Mouse (Mus musculus) thymus, postnatal 10 days (tissue): ENCODE results near the gene Nhsl2.

Experiments
- DNase-seq, 2 experiments: peaks; one replicate each; pipeline ENCODE4 v3.0.0; 2021; ENCODE audit warnings: low spot score in 2 of 2

Nhsl2 gene

DNA sequence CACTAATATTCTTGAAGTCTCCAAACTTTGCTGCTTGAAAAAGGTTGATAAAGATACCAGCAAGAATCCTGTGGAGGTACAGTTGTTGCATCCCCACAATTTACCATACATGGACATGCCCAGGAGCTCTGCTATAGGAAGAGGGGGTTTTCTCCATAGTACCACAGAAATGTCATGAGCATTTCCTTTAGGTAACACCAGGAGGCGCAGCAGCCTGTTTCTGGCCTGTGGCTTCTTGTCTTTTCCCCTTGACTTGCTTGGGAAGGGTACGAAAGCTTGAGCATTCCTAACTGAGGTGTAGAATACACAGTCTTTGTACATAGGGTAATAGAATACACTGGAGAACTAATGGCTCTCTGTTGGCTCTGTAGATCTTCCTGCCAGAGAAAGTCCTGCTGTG, 132.3 kb downstream of the Nhsl2 start:
- no peak for DNase-seq

DNA sequence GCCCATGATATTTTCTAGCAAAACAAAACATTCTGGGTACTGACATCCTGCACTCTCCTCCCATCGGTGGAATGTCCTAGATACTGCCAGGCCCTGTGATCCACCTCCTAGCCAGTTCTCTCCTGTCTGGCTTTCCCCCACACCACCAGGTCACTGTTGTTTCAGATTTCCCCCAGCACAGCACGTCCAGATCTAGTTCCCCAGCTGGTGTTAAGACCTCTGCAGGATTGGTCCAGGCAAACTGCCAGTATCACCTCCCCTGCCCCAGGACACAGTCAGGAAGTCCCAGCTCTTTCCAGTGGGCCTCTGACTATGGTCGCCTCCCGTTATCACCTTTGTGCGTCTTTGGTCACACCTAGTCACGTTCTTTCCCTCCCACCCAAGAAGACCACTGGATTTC, 134.5 kb downstream of the Nhsl2 start:
- DNase-seq = no peak

DNA sequence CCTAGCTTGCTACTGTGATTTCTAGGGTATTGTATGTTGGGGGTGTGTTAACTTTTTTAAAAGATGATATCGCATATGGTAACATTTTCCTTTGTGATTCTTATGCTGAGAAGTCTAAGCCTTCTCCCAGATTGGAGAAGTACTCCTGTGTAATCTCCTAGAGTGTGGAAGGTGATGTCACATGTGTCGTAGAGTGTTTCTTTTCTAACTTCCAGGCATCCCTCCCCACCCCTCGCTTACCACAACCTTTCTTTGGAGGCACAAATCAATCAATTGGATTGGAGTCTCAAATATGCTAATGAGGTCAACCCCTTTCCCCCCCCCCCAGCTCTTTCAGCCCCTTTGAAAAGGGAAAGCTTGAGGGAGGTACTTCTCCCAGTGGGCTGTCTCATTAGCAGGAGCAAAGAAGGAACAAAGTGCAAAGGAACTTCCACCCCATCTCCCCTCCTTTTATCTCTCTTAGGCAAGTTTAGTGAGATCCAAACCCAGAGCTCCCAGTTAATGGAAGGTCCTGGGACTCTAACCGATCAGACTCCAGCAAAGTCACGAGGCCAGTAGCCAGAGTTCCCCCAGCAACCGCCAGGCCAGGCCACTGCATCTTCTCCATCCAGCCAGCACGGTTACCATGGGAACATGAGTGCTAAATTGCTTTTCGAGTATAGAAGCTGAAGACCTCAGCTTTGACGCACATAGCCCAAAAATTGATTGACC, 137.6 kb downstream of the Nhsl2 start:
- no peak for DNase-seq

DNA sequence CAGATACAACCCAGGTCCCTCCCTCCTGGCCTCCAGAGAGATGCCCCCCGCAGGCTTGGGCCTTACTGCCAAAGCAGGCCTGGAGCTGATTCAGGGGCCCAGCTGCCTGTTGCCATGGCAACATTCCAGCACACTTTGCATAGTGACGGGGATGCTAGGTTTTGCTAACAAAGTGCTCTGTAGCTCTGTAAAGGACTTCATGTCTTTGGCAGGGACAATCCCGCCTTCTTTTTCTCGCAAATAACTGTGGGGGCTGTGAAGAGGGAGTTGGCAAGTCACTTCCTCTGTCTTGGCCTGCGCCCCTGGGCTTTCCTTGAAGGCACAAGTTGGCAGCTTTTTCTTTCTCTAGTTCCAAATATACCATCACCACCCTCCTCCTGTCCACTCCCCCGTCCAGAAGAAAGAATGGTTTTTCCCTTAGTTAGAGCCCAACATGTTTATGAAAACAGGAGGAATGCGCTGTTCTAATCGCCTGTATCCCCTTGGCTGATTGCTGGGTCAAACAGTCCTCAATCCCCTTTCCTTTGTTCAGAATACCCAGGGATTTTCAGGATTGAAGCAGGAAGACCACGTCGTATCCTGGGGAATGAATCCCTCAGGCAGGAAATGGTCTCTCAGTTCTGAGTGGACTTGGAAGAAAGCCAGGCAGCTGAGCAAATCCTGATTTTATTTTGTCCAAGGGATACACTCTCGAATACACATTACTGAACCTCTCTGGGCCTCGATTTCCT, 144.8 kb downstream of the Nhsl2 start:
- no peak for DNase-seq

DNA sequence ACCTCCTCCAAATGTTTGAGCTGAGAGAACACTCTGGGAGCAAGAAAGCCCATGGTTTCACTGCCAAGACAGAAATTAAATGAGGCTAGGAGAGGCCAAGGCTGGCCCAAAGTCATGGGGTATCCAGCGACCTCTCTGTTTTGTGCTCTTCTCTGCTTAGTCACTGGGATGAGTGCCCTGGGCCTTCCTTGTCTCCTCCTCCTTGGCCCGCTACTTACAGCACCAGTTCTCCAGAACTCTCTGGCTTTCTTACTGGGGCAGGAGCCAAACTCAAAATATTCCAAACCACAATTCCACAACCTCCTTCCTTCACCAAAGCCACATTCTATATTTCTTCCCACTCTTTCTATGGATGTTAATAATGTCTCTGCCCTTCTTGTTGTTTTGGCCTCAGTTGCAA, 147.5 kb downstream of the Nhsl2 start:
- no peak for DNase-seq

DNA sequence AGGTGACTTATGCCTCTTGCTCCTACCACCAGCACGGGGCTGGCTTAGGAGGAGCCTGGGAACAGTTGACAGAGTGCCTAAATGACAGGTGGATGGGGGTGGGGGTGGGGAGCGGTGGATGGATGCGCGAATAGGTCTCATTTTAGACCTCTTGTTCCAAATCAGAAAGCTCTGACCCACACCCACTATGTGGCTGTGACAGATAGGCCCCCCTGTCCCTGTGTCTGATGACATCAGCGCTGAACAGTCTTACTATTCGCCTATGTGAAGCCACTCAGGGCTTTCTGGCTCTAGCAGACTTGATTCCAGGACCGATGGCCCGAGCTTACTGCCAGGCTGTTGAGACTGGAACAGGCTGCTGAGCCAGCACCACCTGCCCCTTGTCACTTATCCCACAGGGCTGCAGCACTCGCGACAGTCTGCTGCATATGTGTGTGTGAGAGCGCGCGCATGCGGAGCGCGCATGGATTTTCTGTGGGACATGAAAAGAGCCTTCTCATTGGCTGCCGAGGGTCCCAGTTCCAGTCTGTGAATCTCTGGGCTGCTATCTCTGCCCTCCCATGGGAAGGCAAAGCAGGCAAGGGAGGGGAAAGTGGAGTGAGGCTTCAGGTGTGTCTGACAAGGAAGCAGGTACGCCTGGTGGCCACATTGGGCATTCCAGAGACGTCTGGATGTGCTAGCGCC, 154.6 kb downstream of the Nhsl2 start:
- no peak for DNase-seq

DNA sequence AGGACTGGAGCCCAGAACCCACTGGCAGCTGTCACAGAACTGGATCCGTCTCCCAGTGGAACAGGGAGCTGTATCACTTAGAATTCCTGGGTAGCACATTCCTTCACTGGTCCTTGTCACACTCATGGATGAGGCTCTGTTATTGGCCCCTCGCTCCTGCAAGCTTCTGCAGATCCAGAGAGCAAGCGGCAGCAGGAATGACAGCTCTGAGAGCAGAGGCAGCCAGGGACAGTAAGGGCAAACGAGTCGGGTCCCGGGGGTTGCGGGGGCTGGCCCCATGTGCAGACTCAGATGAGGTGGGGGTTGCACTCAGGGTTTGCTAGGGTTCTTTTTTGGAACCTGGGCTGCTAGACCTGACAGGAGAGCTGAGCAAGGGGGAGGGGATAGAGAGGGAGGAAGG, 155.2 kb downstream of the Nhsl2 start:
- no peak for DNase-seq

DNA sequence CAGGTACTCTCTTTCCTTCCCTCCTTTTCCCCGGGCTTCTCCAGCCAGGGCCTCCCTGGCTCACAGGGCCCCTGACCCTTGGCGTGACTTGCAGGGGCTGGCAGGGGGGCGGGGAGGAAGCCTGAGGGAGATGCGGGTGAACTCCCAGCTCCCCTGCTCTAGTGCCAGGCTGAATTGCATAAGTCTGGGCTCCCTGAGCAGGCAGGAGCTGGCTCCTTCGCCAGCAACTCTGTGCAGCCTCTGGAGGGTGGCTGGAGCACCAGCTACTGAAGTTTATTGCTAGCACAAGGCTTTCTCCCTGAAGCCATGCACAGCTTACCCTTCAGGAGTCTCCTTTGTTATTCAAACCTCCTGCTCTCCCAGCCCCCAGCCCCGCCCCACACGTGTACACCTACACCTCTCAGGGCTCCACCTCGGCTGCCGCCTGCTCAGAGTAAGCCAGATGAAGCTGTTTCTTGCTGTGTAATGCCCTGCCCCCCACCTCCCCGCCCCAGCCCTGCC, 156.0 kb downstream of the Nhsl2 start:
- no peak for DNase-seq

DNA sequence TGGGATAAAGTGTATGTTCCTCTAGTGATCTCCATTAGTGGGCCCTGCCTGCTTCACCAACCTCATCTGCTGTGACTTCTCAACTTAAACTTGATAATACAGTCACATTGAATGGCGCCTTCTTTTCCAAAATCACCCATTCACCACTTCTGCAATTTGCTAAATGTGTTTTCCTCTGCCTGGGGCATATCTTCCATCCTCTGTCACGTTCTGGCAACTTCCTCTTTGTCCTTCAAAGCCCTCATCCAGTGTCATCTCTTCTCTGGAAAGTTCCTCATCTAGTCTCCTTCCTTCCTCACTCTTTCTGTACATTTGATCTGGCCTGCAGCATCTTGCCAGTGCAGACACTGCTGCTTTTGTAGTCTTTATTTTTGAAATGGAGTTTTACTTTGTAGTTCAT, 158.8 kb downstream of the Nhsl2 start:
- no peak for DNase-seq

DNA sequence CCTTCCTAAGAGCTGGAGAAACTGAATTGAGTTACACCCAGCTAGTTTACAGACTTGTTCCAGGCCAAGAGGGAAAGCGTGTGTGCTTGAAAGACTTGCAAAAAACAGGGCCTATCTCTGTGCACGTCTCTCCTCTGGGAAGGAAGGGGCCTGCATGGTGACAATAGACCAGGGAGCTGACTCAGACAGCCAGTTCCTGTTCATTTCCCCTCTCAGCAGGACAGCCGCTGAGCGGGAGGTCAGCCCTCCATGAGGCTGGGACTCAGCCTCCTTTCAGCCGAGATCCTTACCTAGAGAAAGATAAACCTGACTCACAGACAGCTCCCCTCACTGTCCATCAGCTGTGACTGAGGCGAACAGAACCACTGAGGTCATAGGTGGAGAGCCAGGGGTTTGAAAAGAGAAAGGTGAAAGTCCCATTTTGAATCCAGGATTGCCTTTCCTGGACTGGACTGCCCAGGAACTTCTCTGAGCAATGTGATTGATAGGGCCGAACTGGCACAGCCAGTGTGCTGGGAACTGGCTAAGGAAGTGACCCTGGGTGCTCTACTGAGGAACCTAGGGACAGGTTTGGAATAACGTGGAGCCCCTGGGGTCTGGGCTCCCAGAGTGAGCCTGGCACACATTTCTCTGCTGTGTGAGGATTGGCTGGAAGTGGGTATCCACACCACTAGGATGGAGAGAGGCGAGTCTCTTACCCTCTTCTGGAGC, 168.2 kb downstream of the Nhsl2 start:
- DNase-seq = no peak

DNA sequence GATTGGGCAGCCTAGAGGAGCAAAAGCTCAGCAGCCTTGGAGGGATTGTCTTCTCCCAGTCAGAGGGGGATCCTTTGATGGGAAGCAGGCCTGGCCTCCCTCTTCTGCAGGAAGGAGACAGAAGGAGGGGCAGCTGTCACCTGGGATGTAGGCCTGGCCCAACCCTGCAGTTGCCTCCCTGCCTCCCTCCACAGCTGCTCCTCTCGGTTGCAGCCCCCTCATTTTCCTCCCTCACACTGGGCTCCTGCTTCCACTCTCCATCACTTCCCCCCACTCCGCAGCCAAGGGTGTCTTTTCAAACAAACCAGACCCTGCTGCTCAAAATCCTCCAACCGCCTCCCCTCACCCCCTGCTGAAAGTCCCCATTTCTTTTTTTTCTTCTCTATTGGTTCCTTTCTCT, 169.7 kb downstream of the Nhsl2 start:
- no peak for DNase-seq

DNA sequence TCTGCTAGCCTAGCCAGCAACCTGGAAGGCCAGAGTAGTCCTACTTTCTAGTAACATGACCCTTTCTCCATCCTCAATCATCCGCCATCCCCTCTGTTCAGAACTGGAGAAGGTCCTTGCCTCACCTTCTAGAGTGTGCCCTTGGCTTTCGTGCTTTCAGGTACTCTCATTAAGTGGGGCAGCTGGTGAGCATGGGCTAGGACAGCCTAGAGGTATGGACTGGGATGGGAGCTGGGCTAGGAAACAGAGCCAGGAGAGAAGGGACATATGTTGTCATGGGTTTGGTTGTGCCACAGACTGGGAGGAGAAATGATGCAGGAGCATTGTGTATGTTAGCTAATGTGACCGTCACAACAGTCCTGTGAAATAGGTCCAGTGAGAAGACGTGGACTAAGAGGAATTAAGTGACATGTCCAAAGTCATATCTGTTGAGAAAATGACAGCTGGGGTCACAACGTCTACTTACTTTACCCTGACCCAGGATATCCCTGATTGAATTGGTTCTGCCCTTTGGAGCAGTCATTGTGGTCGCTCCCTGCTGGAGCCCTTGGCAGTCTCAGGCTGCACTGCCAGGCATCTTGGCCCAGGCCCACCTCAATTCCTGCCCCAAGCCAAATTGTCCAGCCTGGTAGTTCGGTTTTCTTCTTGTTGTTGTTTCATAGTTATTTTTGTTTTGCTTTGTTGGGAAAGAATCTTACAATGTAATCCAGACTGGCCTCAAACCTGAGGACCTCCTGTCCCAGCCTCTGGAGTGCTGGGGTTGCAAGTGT, 170.5 kb downstream of the Nhsl2 start:
- DNase-seq = no peak

DNA sequence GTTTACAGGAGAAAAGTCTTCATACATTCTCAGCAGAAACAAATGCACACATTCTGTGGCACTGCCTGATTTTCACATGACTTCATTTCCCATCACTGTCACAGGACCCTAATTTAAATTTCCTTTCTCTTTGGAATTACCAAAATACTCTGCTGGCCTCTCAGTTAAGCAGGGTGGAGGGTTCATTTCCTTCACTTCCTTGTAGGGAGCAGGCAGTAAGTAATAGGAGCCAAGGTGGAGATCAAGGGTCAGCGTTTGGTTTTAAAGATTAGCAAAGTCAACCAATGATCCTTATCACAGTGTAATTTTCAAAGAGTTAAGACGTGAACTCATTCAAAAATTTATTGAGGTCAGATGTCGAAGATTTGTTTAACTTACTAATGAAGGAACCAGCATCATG, 175.8 kb downstream of the Nhsl2 start:
- DNase-seq = no peak

DNA sequence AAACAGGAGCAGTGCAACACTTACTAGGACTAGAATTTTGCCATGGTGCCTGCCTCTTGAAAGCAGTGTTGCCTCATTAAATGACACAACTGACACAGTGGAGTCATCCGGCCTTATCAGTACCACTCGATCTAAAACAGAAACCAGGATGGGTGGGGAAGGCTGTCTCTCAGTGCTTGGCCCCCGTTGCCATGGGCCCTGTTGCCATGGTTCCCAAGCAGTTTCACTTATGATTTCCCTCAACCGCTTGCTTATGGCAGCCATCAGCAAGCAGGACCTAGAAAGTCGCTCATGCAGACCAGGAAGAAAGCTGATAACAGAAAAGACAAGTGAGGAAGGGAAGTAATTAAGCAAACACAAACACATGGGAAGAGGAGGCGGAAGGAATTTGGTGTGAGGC, 182.7 kb downstream of the Nhsl2 start:
- DNase-seq = peak; percentile 27

DNA sequence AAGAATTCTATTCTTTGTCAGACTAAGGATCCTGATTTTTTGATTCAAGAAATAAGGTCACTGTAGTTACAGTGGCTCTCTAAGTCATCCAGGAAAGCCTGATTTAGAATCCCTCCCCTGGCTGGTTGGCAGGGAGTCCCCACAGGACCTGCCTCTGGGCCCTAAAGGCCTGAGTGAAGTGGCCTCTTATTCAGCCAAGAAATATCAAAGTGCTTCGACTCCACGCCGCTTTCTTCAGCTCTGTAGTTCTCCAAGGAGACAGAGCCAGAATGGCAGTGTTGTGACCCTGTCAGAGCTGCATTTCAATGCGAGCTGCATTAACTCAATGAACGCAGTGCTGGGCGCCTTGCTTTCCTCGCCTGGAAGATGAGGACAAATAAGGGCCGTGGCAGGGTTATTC, 183.2 kb downstream of the Nhsl2 start:
- no peak for DNase-seq

DNA sequence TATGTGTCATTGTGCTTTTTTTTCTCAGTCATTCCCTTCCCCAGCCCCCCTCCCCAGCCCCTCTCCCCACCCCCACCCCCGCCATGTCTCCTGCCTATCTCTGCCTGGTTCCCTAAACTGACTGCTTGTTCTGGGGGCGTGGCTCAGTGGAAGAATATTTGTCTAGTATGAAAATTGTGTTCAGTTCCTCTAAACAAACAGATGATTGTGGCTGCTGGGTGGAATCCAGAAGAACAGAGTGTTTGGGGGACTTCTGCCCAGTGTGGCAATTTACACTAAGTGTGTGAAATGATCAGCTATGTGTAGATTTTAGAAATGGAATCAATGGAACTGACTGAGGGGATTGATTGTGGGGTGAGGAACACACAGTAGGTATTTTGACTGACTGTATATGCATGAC, 184.4 kb downstream of the Nhsl2 start:
- no peak for DNase-seq

DNA sequence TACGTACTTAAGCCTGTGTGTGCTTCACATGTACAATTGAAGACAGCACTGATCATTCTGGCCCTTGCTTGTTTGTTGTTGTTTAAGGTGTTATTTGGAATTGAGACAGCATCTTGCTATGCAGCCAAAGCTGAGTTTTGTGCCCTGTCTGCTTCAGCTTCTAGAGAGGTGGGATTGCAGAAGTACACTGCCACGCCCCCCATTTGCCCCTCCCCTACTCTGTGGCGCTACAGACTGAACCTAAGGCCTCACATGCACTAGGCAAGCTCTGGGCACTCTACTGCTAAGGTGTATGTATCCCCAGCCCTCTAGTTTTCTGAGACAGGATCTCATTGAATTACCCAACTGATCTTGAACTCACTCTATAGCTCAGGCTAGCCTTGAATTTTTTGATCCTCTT, 186.5 kb downstream of the Nhsl2 start:
- DNase-seq = no peak

DNA sequence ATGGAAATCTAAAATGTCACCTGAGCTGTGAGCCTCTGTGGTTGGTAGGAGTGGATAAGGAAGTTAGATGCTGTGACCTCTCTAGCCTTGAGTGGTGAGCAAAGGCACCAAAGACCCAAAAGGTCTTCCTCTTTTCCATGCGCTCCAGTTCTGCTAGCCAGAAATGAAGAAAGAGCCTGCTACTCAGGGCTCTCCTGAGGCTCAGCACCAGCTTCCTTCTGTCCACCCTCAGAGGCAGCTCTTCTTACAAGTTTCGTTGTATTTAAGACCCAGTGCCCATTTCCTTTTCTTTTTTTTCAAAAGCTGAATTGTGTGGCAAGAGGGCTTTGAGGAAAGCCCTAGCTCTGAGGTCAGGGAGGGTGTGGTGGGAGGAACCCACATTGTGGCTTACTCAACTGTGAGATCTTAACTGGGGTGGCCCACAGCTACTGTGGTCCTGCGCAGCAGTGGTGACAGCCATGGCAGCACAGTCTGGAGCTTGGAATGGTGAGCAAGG, 187.7 kb downstream of the Nhsl2 start:
- DNase-seq = no peak

DNA sequence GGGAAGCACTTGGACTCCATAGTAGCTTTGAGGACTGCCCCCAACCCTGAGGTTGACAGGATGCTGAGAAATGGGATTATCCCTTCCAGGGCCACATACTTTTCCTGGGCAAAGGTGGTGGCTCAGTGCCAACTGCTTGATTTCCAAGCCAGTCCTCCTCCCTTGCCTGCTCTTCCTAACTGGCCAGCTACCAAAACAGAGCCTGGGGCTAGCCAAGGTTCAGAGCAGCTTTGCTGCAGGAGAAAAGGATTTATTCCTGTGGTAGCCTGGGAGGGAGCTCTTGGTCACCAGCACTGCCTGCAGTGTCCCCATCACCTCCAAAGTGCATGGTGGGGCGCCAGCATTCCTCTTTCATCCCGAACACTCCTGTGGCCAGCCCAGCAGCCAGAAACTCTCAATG, 188.3 kb downstream of the Nhsl2 start:
- DNase-seq = no peak

DNA sequence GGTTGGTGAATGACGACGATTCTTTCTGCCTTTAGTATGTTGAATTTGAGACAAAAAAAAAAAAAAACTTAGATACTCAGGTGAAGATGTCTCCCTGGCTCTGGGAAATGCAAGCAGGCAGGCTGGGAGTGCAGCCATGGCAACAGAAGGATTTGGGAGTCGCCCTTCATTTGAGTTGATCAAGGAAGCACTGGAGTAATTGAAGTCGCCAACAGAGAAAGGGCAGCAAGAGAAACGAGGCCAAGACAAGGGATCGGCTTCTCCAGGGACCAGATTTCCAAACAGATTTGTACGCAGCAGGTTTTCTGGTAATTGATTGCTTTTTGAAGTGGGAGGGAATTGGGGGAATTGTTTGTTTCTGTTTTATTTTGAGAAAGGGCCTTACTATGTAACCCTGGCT, 192.4 kb downstream of the Nhsl2 start:
- no peak for DNase-seq

DNA sequence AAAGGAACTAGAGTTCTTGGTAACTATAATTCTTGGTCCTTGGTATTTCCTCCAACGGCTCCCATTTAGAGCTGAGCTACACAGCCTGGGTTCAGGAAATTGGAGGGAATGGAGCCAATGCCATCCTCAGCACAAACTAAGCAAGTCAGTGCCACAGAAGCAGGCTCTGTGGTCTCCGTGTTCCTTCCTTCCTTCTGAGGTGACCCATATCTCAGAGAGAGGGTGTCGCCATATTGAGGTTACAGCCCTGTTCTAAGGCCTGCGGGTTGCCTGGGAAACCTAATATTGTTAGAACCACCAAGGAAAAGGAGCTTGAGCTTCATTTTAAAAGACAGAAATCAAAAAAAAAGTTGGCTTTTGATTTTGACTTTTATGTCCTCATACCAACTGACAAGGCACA, 193.2 kb downstream of the Nhsl2 start:
- DNase-seq = no peak
